Mouse (Mus musculus) intestine, embryonic 16.5 days (tissue): ENCODE results near the gene Cldn34c1. TPM values are rescaled to one million over a fixed set of nuclear protein-coding genes. Genes with fewer than 3 reads are reported as not detected.
"Not testable (repeated sequence)": the region's sequence is repeated elsewhere in the genome, so short reads cannot be mapped to it uniquely, and the experiment has no call there.

Source experiments
- ATAC-seq: fragments of 200-750 bp; cut with Nextera tagmentation; 2 replicates; pipeline ENCODE4 v1.8.0; 2017; ENCODE audit warnings: moderate TSS enrichment, moderate library complexity
- H3K27ac ChIP-seq: fragments of 300-500 bp; sonication (generic); 2 replicates; pipeline ENCODE4 v1.5.1; 2014; ENCODE audit warnings: mild to moderate bottlenecking, low read length
- H3K27me3 ChIP-seq: fragments of 300-500 bp; sonication (generic); replicated peaks from 2 replicates; pipeline ENCODE4 v1.6.1; 2014; ENCODE audit warnings: low read length, control low read depth, mixed read lengths; ENCODE audit not compliant: control insufficient read depth, insufficient read depth
- H3K36me3 ChIP-seq: fragments of 300-500 bp; sonication (generic); 2 replicates; pipeline ENCODE4 v1.6.1; 2014; ENCODE audit warnings: low read length, control low read depth; ENCODE audit not compliant: control insufficient read depth, insufficient read depth
- H3K4me1 ChIP-seq: fragments of 300-500 bp; sonication (generic); 2 replicates; pipeline ENCODE4 v1.6.1; 2014; ENCODE audit warnings: low read length, control low read depth, mixed read lengths; ENCODE audit not compliant: control insufficient read depth, insufficient read depth
- H3K4me2 ChIP-seq: fragments of 300-500 bp; sonication (generic); 2 replicates; pipeline ENCODE4 v1.6.1; 2014; ENCODE audit warnings: low read depth, low read length, control low read depth
- H3K4me3 ChIP-seq: fragments of 300-500 bp; sonication (generic); 2 replicates; pipeline ENCODE4 v1.5.1; 2014; ENCODE audit warnings: mild to moderate bottlenecking, low read length
- H3K9ac ChIP-seq: fragments of 300-500 bp; sonication (generic); 2 replicates; pipeline ENCODE4 v1.6.1; 2014; ENCODE audit warnings: low read depth, low read length
- H3K9me3 ChIP-seq: fragments of 300-500 bp; sonication (generic); 2 replicates; pipeline ENCODE4 v1.6.1; 2016; ENCODE audit warnings: low read length, control low read depth; ENCODE audit not compliant: control insufficient read depth
- WGBS: fragments of 180-500 bp; shearing (Covaris S2); extraction: QIAGEN DNeasy Blood & Tissue Kit; methylation state at CpG from one replicate; pipeline ENCODE4 v1.1.7; 2014; 5-methylcytosine and 5-hydroxymethylcytosine counted together
- polyA plus RNA-seq: library from polyadenylated mRNA; unstranded; fragments of >200 nt; fragmentation: Nextera tagmentation; extraction: Ambion mirVana; gene quantifications from 2 replicates; pipeline ENCODE4 v1.2.1, GENCODE M21; 2015

Gene Cldn34c1
- polyA plus RNA-seq = 6.5 TPM in 2 replicates

DNA sequence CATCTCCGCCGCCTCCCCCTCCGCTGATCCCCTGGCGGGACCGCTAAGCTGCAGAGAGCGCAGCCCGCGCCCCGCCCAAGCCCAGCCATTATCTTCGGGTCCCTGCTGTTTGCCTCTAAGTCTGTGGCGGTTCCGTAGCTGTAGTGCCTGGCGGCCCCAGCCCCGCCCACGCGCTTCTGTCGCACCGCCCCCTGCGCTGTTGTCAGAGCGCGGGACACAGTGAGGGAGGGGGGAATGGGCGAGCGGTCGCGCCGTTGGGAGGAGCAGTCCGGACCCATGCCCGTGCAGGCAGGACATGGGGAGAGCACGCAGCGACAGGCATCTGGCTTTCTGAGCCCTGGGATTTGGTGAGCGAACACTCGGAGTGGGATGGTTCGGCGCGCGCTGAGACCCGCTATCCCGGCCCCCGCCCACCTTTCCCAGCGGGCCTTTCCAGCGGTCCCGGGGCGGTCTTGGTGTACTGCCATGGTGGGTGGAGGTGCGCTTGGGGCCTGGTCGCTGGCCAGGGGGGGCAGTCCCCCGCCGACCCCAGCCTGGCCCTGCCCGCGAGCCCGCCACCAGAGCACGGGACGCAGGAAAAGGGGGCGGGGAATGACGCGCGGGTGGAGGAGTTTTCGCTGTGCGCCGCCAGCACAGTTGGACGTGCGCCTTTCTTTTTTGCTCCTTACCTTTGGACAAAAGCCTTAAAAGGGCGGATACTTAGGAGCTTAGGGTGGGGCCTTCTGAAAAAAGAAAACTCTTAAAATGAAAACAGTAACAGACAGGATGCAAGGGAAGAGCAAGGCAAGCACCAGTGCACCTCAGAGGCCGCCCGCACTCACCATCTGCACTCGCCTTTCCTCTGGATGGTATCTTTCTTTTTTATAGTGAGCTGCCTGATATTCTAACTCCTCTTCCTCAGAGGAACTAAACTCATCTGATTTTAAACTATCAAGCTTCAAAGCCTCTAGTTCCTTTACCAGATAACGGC, at the start of gene Cldn34c1:
Gene Cldn34c1, plus strand, starts transcription at position 205 of the 970 bp plus-strand sequence.
- no peaks in the 10 kb centered on the region for H3K9me3 ChIP-seq
- peak within 1 kb of the TSS; percentile 59 for H3K4me3 ChIP-seq
- ATAC-seq = peak; percentile 99
- H3K27me3 ChIP-seq = no peaks in the 10 kb centered on the region
- H3K27ac ChIP-seq = peak within 1 kb of the TSS; percentile 80
- H3K4me1 ChIP-seq = no peaks in the 10 kb centered on the region
- H3K4me2 ChIP-seq = peak within 1 kb of the TSS; percentile 37
- 8% methylated on average over 55 of the region's 66 CpGs for WGBS
- no peaks in the 10 kb centered on the region for H3K36me3 ChIP-seq
- H3K9ac ChIP-seq = peak within 1 kb of the TSS; percentile 64

DNA sequence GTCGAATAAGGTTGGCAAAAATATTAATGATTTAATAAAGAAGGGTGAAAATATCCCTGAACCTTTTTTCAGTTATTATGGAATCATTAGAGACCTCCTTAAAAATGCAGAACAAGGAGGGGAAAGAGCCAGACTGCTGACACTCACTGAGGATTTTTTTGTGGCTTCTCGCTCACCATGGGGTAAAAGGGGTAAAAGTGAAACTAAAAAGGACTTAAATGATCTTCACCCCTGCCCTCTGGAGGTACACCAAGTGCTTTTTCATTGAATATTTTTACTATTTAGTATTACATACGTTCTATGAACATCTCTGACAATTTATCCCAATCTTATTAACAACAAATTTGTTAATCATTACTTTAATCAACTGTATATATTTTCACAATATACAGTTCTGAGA, 15.9 kb upstream of the Cldn34c1 start:
- H3K9ac ChIP-seq = no peak overlapping the region
- no peak for ATAC-seq
- no peak overlapping the region for H3K4me2 ChIP-seq
- no peak overlapping the region for H3K4me3 ChIP-seq
- no peaks in the 10 kb centered on the region for H3K4me1 ChIP-seq
- 79% methylated on average over 3 of the region's 3 CpGs for WGBS
- H3K27ac ChIP-seq = no peak overlapping the region
- H3K36me3 ChIP-seq = no peaks in the 10 kb centered on the region
- no peaks in the 10 kb centered on the region for H3K9me3 ChIP-seq
- H3K27me3 ChIP-seq = no peaks in the 10 kb centered on the region

DNA sequence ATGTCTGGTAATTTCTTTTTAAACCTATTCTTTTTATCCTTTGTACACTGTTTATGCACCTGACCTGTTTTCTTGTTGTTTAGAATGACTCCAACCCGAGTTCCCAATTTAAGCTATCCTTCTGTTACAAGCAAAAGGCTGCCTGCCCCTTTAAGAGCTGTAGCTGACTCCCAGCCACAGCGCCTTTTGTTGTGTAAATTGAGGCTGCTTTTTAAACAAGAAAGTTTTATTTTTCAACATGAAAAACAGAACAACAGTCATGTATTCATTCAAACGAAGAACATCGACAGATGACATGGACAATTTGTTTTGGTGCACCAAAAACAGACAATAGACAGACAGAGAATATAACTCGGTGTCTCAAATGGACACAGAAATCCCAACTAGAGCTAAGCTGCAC, 489 bp upstream of the Cldn34c1 start:
- ATAC-seq = not testable (repeated sequence)

DNA sequence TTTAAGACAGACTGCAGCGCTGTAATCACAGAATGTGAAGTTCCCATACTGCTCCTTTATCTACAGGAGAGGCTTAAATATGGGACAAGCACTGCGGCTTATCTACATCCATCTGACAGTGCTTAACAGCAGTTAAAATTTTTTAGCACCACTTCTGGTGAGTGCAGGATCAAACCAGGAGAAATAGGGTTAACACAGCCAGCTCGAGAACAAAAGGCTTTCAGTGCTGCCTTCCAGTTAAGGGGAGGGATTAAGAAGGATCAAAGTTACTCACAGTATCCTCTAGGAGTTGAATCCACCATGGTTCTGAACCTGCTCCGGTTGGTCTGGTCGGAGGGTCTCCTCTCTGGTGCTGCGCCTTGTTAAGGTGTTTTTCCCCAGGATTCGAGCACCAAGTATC, 1.4 kb downstream of the Cldn34c1 start:
- Histone ChIP-seq H3K4me3 (peak overlapping the region; percentile 59), H3K4me2 (peak overlapping the region; percentile 37; the same call in 1 of the 2 replicates), H3K9ac (0 out of 2 replicates have a peak overlapping the region, but pooled peaks have one; percentile 6)
- not testable (repeated sequence) for H3K27ac ChIP-seq, H3K36me3 ChIP-seq, H3K27me3 ChIP-seq, H3K4me1 ChIP-seq, ATAC-seq, H3K9me3 ChIP-seq
- WGBS = 13% methylated on average over 7 of the region's 7 CpGs

More for the DNA sequence above, 489 bp upstream of the Cldn34c1 start:
- WGBS = 15% methylated on average over 5 of the region's 5 CpGs
- Histone ChIP-seq H3K4me2 (peak overlapping the region; percentile 37), H3K27ac (peak overlapping the region; percentile 80), H3K4me3 (peak overlapping the region; percentile 59), H3K9ac (peak overlapping the region; percentile 64)
- H3K27me3 ChIP-seq, H3K4me1 ChIP-seq, H3K36me3 ChIP-seq, H3K9me3 ChIP-seq: not testable (repeated sequence)

DNA sequence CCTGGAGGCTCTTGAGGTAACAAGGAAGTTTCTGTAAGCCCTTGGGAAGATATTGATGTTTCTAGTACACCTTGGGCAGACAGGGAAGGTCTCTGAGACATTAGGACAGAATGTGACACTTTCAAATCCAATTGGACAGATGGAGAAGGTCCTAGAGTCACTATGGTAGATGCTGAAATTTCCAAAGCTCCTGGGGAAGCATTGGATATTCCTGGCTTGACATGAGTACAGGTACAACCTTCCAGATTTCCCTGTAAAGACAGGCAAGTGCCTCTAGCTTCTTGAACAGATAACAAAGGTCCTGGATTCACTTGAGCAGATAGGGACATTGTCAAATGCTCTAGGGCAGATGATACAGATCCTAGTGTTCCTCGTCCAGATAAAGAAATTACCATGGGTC, 119.1 kb downstream of the Cldn34c1 start, which contains the start of gene Srsx:
Gene Srsx, minus strand, starts transcription at position 101 of the 400 bp plus-strand sequence.
- not testable (repeated sequence) for ATAC-seq, H3K27me3 ChIP-seq, H3K9ac ChIP-seq, H3K9me3 ChIP-seq, H3K36me3 ChIP-seq, H3K4me3 ChIP-seq, H3K27ac ChIP-seq, H3K4me2 ChIP-seq, H3K4me1 ChIP-seq
- WGBS = no CpG with 5 or more reads among the region's 1 CpGs

Other genes with a start within 250 kb of the Cldn34c1 start
- gene Gm17521, start 73.8 kb upstream of the Cldn34c1 start, polyA plus RNA-seq = not detected in 2 replicates
- not detected in 2 replicates for gene Srsx, start 119.0 kb downstream of the Cldn34c1 start, polyA plus RNA-seq
- not detected in 2 replicates for gene Gm17577, start 143.4 kb downstream of the Cldn34c1 start, polyA plus RNA-seq